Mouse (Mus musculus) c-Kit-negative CD71-positive TER-119-positive erythroid progenitor cells, embryonic 14.5 days (primary cell): ENCODE measurements around the gene Sppl2b.
"Not testable (repeated sequence)": the region's sequence is repeated elsewhere in the genome, so short reads cannot be mapped to it uniquely, and the experiment has no call there.

Experiments used
- DNase-seq: peaks from one replicate; pipeline ENCODE4 v3.0.0-alpha.2; 2013; ENCODE audit warnings: low read depth, low spot score

Sppl2b gene

GRCm38 (mm10) chr10:80854913-80855748 is at the start of gene Sppl2b, which contains the start of gene Lsm7:
TSS of gene Sppl2b (plus strand) at chr10:80855275.
TSS of gene Lsm7 (minus strand) at chr10:80855209.
- DNase-seq: peak; percentile 92

GRCm38 (mm10) chr10:80805322-80805721 is 49.8 kb upstream of the Sppl2b start:
- DNase-seq: no peak

GRCm38 (mm10) chr10:80805925-80806324 is 49.1 kb upstream of the Sppl2b start:
- no peak for DNase-seq

GRCm38 (mm10) chr10:80806341-80807056 is 48.6 kb upstream of the Sppl2b start:
- no peak for DNase-seq

- no peak for DNase-seq
These were observed 47.9 kb upstream of the Sppl2b start for GRCm38 (mm10) chr10:80807057-80807627.

GRCm38 (mm10) chr10:80808099-80808984 is 46.7 kb upstream of the Sppl2b start:
- DNase-seq: no peak

- no peak for DNase-seq
These were observed 46.0 kb upstream of the Sppl2b start for GRCm38 (mm10) chr10:80808985-80809632.

- no peak for DNase-seq
These were observed 45.0 kb upstream of the Sppl2b start for GRCm38 (mm10) chr10:80810084-80810483.

GRCm38 (mm10) chr10:80812391-80813041 is 42.6 kb upstream of the Sppl2b start:
- DNase-seq: no peak

GRCm38 (mm10) chr10:80813366-80813765 is 41.7 kb upstream of the Sppl2b start, which contains the start of gene Jsrp1:
TSS of gene Jsrp1 (minus strand) at chr10:80813498.
- no peak for DNase-seq

GRCm38 (mm10) chr10:80814800-80815199 is 40.3 kb upstream of the Sppl2b start:
- DNase-seq: no peak

- not testable (repeated sequence) for DNase-seq
These were observed 38.8 kb upstream of the Sppl2b start for GRCm38 (mm10) chr10:80816303-80816702.

- no peak for DNase-seq
These were observed 37.9 kb upstream of the Sppl2b start for GRCm38 (mm10) chr10:80817164-80817563.

GRCm38 (mm10) chr10:80817955-80818354 is 37.1 kb upstream of the Sppl2b start:
- not testable (repeated sequence) for DNase-seq

- DNase-seq: peak; percentile 75
These were observed 36.3 kb upstream of the Sppl2b start for GRCm38 (mm10) chr10:80818599-80819281.

- DNase-seq: no peak
These were observed 35.7 kb upstream of the Sppl2b start for GRCm38 (mm10) chr10:80819406-80819805.

- DNase-seq: no peak
These were observed 33.1 kb upstream of the Sppl2b start for GRCm38 (mm10) chr10:80821991-80822390.

GRCm38 (mm10) chr10:80822528-80822927 is 32.5 kb upstream of the Sppl2b start:
- DNase-seq: no peak

GRCm38 (mm10) chr10:80823316-80823715 is 31.8 kb upstream of the Sppl2b start:
- no peak for DNase-seq
